Mouse (Mus musculus): ENCODE measurements around the gene Afap1l2. TPM values are rescaled to one million over a fixed set of nuclear protein-coding genes. Genes with fewer than 3 reads are reported as not detected.

The Afap1l2 gene
- polyA plus RNA-seq, 1 experiment = 2.3 TPM

DNA sequence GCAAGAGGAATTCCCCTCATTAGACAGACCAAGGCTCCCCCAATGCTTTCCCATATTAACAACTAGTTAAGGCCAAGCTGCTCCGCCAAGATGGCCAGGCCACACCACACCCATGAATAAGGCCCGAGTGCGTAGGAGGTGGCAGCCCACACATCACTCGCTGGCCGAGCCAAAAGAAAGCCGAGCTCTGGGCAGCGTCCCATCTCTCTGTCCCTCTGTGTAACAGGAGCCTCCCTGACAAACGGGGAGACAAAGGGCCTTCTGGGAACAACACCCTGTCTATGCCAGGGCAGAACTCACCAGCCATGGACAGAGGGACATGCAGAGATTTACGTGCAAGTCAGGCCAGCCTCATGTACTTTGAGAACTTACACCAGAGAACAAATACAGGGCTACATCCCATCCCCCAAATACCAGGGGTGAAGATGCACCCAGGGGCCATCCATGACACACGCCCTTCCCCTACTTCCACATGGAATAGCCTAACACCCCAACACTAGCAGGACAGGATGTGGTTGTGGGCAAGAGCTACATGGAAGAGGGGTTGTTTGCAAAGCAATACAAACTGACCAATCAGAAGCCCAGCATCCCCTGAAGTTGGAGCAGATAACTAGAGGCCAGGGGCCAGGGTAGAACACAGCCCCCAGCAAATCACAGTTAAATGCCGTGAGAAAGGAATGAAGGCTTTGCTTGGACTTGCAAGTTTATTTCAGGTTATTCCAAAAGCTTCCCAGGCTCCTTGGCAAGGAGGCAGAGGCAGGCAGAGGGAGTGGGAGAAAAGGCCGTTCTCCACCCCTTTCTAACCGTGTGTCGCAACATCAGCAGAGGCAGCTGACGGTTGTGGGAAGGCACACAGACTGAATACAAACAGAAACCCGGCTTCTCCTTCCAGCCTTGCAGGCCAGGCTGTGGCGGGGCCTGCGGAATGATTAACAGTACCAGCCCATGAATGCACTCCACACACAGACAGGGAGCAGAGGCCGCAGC, 30.8 kb downstream of the Afap1l2 start:
- Histone ChIP-seq H3K27me3 (ENCODE audit: control insufficient read depth, insufficient read depth, low read length) (no peaks in the 10 kb centered on the region), H3K4me3 (ENCODE audit: low read depth, low read length) (no peak overlapping the region), H3K27ac (ENCODE audit: insufficient read depth, low read depth, low read length) (peak overlapping the region; percentile 37), H3K4me1 (ENCODE audit: control insufficient read depth, insufficient read depth, insufficient read length, low read length) (no peaks in the 10 kb centered on the region), H3K36me3 (ENCODE audit: control insufficient read depth, insufficient read depth, low read length) (no peaks in the 10 kb centered on the region)
- WGBS = 54% methylated on average over 19 of the region's 19 CpGs
- TF ChIP-seq CTCF (IDR thresholded peaks at IDR 0.05; ENCODE audit: extremely low read depth, insufficient read length, insufficient replicate concordance, low read depth, low read length) (no peak), POLR2A (IDR thresholded peaks at IDR 0.05; ENCODE audit: low read depth, low read length) (no peak)

GRCm38 (mm10) chr19:56976515-56976914, 31.5 kb downstream of the Afap1l2 start:
- Histone ChIP-seq H3K4me3 (ENCODE audit: low read depth, low read length) (no peak overlapping the region), H3K36me3 (ENCODE audit: control insufficient read depth, insufficient read depth, low read length) (no peaks in the 10 kb centered on the region), H3K4me1 (ENCODE audit: control insufficient read depth, insufficient read depth, insufficient read length, low read length) (no peaks in the 10 kb centered on the region), H3K27ac (ENCODE audit: insufficient read depth, low read depth, low read length) (no peak overlapping the region), H3K27me3 (ENCODE audit: control insufficient read depth, insufficient read depth, low read length) (no peaks in the 10 kb centered on the region)
- WGBS = 91% methylated on average over 5 of the region's 5 CpGs
- no peak for TF ChIP-seq POLR2A (IDR thresholded peaks at IDR 0.05; ENCODE audit: low read depth, low read length)
- no peak for TF ChIP-seq CTCF (IDR thresholded peaks at IDR 0.05; ENCODE audit: extremely low read depth, insufficient read length, insufficient replicate concordance, low read depth, low read length)

DNA sequence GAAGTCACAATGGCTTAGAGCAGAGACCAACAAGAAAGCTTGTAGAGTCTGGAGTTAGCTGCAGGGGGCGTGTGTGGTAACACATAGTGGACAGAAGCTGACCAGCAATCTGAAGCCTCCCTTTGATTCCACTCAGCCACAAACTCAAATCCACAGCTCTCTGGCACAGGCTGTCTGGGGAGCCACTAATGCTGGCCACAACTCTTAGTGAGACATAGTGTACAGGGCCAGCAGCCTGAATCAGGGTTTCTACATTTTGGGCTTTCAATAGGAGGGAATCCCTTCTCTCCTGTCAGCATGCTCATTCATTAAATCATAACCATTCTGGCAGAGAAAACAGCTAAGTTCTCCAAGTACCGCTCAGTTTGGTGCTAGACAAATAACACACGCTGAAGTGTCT, 32.5 kb downstream of the Afap1l2 start:
- Histone ChIP-seq H3K27me3 (ENCODE audit: control insufficient read depth, insufficient read depth, low read length) (no peaks in the 10 kb centered on the region), H3K36me3 (ENCODE audit: control insufficient read depth, insufficient read depth, low read length) (no peaks in the 10 kb centered on the region), H3K4me1 (ENCODE audit: control insufficient read depth, insufficient read depth, insufficient read length, low read length) (no peaks in the 10 kb centered on the region), H3K4me3 (ENCODE audit: low read depth, low read length) (no peak overlapping the region), H3K27ac (ENCODE audit: insufficient read depth, low read depth, low read length) (no peak overlapping the region)
- TF ChIP-seq POLR2A (IDR thresholded peaks at IDR 0.05; ENCODE audit: low read depth, low read length) = no peak
- TF ChIP-seq CTCF (IDR thresholded peaks at IDR 0.05; ENCODE audit: extremely low read depth, insufficient read length, insufficient replicate concordance, low read depth, low read length) = no peak
- WGBS = 91% methylated on average over 3 of the region's 3 CpGs

- Histone ChIP-seq H3K4me3 (ENCODE audit: low read depth, low read length) (no peak overlapping the region), H3K27ac (ENCODE audit: insufficient read depth, low read depth, low read length) (no peak overlapping the region), H3K27me3 (ENCODE audit: control insufficient read depth, insufficient read depth, low read length) (no peaks in the 10 kb centered on the region), H3K36me3 (ENCODE audit: control insufficient read depth, insufficient read depth, low read length) (no peaks in the 10 kb centered on the region), H3K4me1 (ENCODE audit: control insufficient read depth, insufficient read depth, insufficient read length, low read length) (no peaks in the 10 kb centered on the region)
- WGBS = 83% methylated on average over 4 of the region's 4 CpGs
- TF ChIP-seq CTCF (IDR thresholded peaks at IDR 0.05; ENCODE audit: extremely low read depth, insufficient read length, insufficient replicate concordance, low read depth, low read length) = no peak
- no peak for TF ChIP-seq POLR2A (IDR thresholded peaks at IDR 0.05; ENCODE audit: low read depth, low read length)
Measured at GRCm38 (mm10) chr19:56974159-56974558, 33.9 kb downstream of the Afap1l2 start.

GRCm38 (mm10) chr19:56972768-56973167, 35.3 kb downstream of the Afap1l2 start:
- Histone ChIP-seq H3K36me3 (ENCODE audit: control insufficient read depth, insufficient read depth, low read length) (no peaks in the 10 kb centered on the region), H3K27me3 (ENCODE audit: control insufficient read depth, insufficient read depth, low read length) (no peaks in the 10 kb centered on the region), H3K4me3 (ENCODE audit: low read depth, low read length) (no peak overlapping the region), H3K4me1 (ENCODE audit: control insufficient read depth, insufficient read depth, insufficient read length, low read length) (no peaks in the 10 kb centered on the region), H3K27ac (ENCODE audit: insufficient read depth, low read depth, low read length) (no peak overlapping the region)
- WGBS = 84% methylated on average over 2 of the region's 2 CpGs
- TF ChIP-seq CTCF (IDR thresholded peaks at IDR 0.05; ENCODE audit: extremely low read depth, insufficient read length, insufficient replicate concordance, low read depth, low read length) (no peak), POLR2A (IDR thresholded peaks at IDR 0.05; ENCODE audit: low read depth, low read length) (no peak)

DNA sequence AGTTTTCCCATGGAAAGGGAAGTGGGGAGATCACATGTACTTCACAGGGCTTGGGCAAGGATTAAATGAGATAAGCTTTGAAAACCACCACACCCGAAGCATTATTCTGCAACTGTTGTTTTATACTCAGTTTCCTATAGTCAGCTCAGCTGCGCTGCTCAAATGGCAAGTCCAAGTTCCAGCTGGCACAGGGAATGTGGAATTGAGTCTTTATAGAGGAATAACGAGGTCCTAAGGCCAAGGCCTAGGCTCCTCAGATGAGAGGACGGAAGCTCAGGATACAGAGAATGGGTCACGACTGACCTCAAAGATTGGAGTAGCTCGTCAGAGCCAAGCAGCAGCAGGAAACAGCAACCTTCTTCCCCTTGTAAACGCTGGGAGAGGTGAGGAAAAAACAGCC, 36.7 kb downstream of the Afap1l2 start:
- Histone ChIP-seq H3K27ac (ENCODE audit: insufficient read depth, low read depth, low read length) (no peak overlapping the region), H3K4me1 (ENCODE audit: control insufficient read depth, insufficient read depth, insufficient read length, low read length) (no peaks in the 10 kb centered on the region), H3K4me3 (ENCODE audit: low read depth, low read length) (no peak overlapping the region), H3K27me3 (ENCODE audit: control insufficient read depth, insufficient read depth, low read length) (no peaks in the 10 kb centered on the region), H3K36me3 (ENCODE audit: control insufficient read depth, insufficient read depth, low read length) (no peaks in the 10 kb centered on the region)
- TF ChIP-seq CTCF (IDR thresholded peaks at IDR 0.05; ENCODE audit: extremely low read depth, insufficient read length, insufficient replicate concordance, low read depth, low read length) (no peak), POLR2A (IDR thresholded peaks at IDR 0.05; ENCODE audit: low read depth, low read length) (no peak)
- WGBS = 42% methylated on average over 7 of the region's 7 CpGs

GRCm38 (mm10) chr19:56963876-56964275, 44.2 kb downstream of the Afap1l2 start:
- Histone ChIP-seq H3K27ac (ENCODE audit: insufficient read depth, low read depth, low read length) (no peak overlapping the region), H3K27me3 (ENCODE audit: control insufficient read depth, insufficient read depth, low read length) (no peaks in the 10 kb centered on the region), H3K4me3 (ENCODE audit: low read depth, low read length) (no peak overlapping the region), H3K36me3 (ENCODE audit: control insufficient read depth, insufficient read depth, low read length) (no peaks in the 10 kb centered on the region), H3K4me1 (ENCODE audit: control insufficient read depth, insufficient read depth, insufficient read length, low read length) (no peaks in the 10 kb centered on the region)
- TF ChIP-seq CTCF (IDR thresholded peaks at IDR 0.05; ENCODE audit: extremely low read depth, insufficient read length, insufficient replicate concordance, low read depth, low read length) (no peak), POLR2A (IDR thresholded peaks at IDR 0.05; ENCODE audit: low read depth, low read length) (no peak)
- 74% methylated on average over 5 of the region's 5 CpGs for WGBS

All from small intestine, adult 2 months (tissue).